Mouse (Mus musculus) myocyte (in vitro differentiated cells): ENCODE measurements around the gene Gm42372.

Source experiments
- E2F4 ChIP-seq: IDR thresholded peaks from one replicate; pipeline ENCODE4 v1.6.1; 2011; ENCODE audit warnings: mild to moderate bottlenecking, control low read depth, moderate library complexity; ENCODE audit not compliant: insufficient read depth
- MAX ChIP-seq: IDR thresholded peaks from one replicate; pipeline ENCODE4 v1.6.1; 2011; ENCODE audit warnings: low read depth, mild to moderate bottlenecking, control low read depth
- MYOD1 ChIP-seq, 3 experiments: IDR thresholded peaks; one replicate each; pipeline ENCODE4 v1.6.1; 2011; ENCODE audit warnings: control low read depth in 2 of 3, low read depth in 2 of 3, mild to moderate bottlenecking in 2 of 3, moderate library complexity in 1 of 3; ENCODE audit not compliant: insufficient read length in 2 of 3, control insufficient read depth in 1 of 3
- POLR2A ChIP-seq: IDR thresholded peaks from one replicate; pipeline ENCODE4 v1.6.1; 2011; ENCODE audit warnings: low read depth, mild to moderate bottlenecking, control low read depth, moderate library complexity; ENCODE audit not compliant: insufficient read length
- TCF12 ChIP-seq: IDR thresholded peaks from one replicate; pipeline ENCODE4 v1.6.1; 2011; ENCODE audit warnings: mild to moderate bottlenecking, control low read depth; ENCODE audit not compliant: poor library complexity, insufficient read depth, severe bottlenecking

DNA sequence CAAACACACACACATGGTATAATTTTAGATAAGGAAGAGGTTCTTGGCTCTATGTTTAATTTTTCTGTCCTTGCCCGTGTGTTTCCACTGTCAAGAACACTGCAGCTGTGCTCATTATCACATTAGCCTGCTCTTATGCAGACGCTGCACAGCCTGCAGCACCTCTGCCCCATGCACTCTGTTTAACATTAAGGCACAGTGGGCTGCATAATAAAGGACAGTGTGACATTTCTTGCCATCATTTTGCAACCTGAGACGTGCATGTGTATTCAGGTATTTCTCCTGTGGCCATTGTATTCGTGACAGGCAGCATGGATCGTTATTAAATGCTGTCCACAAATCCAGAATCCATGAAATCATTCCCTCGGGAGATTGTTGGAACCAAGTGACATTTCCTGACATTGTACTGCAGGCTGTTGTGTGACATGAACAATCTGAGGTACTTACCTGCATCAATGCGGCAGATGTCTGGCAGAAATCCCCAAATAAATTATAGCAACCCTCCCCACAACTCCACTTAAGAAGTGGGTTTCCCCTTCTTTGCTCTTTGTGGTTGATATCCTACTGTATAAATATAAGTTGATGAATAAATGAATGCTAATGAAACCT lies 4.8 kb downstream of the Gm42372 start:
- TF ChIP-seq MAX (no peak), E2F4 (no peak), TCF12 (no peak), POLR2A (no peak), MYOD1 (IDR thresholded peaks at IDR 0.05; ENCODE audit: control insufficient read depth in 1 of 3, insufficient read length in 2 of 3, low read depth in 2 of 3) (no peak)
